Mouse (Mus musculus) T-helper 1 cell (primary cell): ENCODE measurements around the gene Nell1.

ENCODE experiments used
- in situ Hi-C: fragments of 300-600 bp; cut with MboI, MseI; formaldehyde crosslinking; loops from one replicate; pipeline ENCODE4 v1.15.1; 2025; ENCODE audit warnings: high pct_unique_total_duplicates

Nell1 gene

GRCm38 (mm10) chr7:50514830-50515229 lies 540.2 kb downstream of the Nell1 start:
- in situ Hi-C loops: no loop called here

GRCm38 (mm10) chr7:50516681-50517080 lies 542.0 kb downstream of the Nell1 start:
- in situ Hi-C loops: no loop called here

GRCm38 (mm10) chr7:50543373-50543772 lies 568.7 kb downstream of the Nell1 start:
- in situ Hi-C loops: no loop called here

GRCm38 (mm10) chr7:50549572-50549971 lies 574.9 kb downstream of the Nell1 start:
- in situ Hi-C loops: no loop called here

- in situ Hi-C loops: no loop called here
Measured at GRCm38 (mm10) chr7:50551426-50551825, 576.8 kb downstream of the Nell1 start.

- in situ Hi-C loops: no loop called here
Measured at GRCm38 (mm10) chr7:50562708-50563107, 588.0 kb downstream of the Nell1 start.

- in situ Hi-C loops: no loop called here
Measured at GRCm38 (mm10) chr7:50573841-50574240, 599.2 kb downstream of the Nell1 start.

- in situ Hi-C loops: loop anchor here (10.0 kb wide), 1 partner anchor 914 kb away; no protein-coding TSS in a partner anchor
Measured at GRCm38 (mm10) chr7:50588642-50589424, 614.2 kb downstream of the Nell1 start.

- in situ Hi-C loops: loop anchor here (10.0 kb wide), 1 partner anchor 1226 kb away; no protein-coding TSS in a partner anchor
Measured at GRCm38 (mm10) chr7:50598890-50599289, 624.2 kb downstream of the Nell1 start, which contains the start of gene 4933405O20Rik. 4933405O20Rik (plus strand) TSS chr7:50599190.

GRCm38 (mm10) chr7:50614101-50614500 lies 639.4 kb downstream of the Nell1 start:
- in situ Hi-C loops: no loop called here

- in situ Hi-C loops: no loop called here
Measured at GRCm38 (mm10) chr7:50629186-50629585, 654.5 kb downstream of the Nell1 start.

GRCm38 (mm10) chr7:50633147-50633546 lies 658.5 kb downstream of the Nell1 start:
- in situ Hi-C loops: no loop called here

- in situ Hi-C loops: no loop called here
Measured at GRCm38 (mm10) chr7:50672266-50672665, 697.6 kb downstream of the Nell1 start.

GRCm38 (mm10) chr7:50675444-50675843 lies 700.8 kb downstream of the Nell1 start:
- in situ Hi-C loops: no loop called here

- in situ Hi-C loops: no loop called here
Measured at GRCm38 (mm10) chr7:50677511-50677910, 702.8 kb downstream of the Nell1 start.

- in situ Hi-C loops: no loop called here
Measured at GRCm38 (mm10) chr7:50686337-50686736, 711.7 kb downstream of the Nell1 start.

- in situ Hi-C loops: loop anchor here (25.0 kb wide), 1 partner anchor 663 kb away; no protein-coding TSS in a partner anchor
Measured at GRCm38 (mm10) chr7:50725166-50725565, 750.5 kb downstream of the Nell1 start.

GRCm38 (mm10) chr7:50730951-50731350 lies 756.3 kb downstream of the Nell1 start:
- in situ Hi-C loops: loop anchor here (25.0 kb wide), 1 partner anchor 669 kb away; no protein-coding TSS in a partner anchor

GRCm38 (mm10) chr7:50755516-50755915 lies 780.9 kb downstream of the Nell1 start:
- in situ Hi-C loops: no loop called here

GRCm38 (mm10) chr7:50756409-50756808 lies 781.7 kb downstream of the Nell1 start:
- in situ Hi-C loops: no loop called here

GRCm38 (mm10) chr7:50773516-50773915 lies 798.9 kb downstream of the Nell1 start:
- in situ Hi-C loops: no loop called here

- in situ Hi-C loops: no loop called here
Measured at GRCm38 (mm10) chr7:50781105-50781504, 806.4 kb downstream of the Nell1 start.

GRCm38 (mm10) chr7:50783652-50784051 lies 809.0 kb downstream of the Nell1 start:
- in situ Hi-C loops: no loop called here
